Mouse (Mus musculus) B cell, adult 2 months (primary cell): ENCODE results near the gene Scd4.
"Not testable (repeated sequence)": the region's sequence is repeated elsewhere in the genome, so short reads cannot be mapped to it uniquely, and the experiment has no call there.

Experiments used
- DNase-seq, 2 experiments: peaks; one replicate each; pipeline ENCODE4 v3.0.0; 2022

Gene Scd4

DNA sequence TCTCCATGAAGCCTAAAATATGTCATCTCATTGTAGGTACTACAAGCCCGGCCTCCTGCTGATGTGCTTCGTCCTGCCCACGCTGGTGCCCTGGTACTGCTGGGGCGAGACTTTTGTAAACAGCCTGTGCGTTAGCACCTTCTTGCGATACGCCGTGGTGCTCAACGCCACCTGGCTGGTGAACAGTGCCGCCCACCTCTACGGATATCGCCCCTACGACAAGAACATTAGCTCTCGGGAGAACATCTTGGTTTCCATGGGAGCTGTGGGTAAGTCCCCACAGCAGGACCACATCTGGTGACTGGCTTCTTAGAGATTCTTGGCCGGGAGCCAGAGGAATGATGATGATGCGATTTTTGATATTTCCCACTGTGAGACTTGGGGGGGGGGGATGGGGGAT is 31.7 kb upstream of the Scd4 start:
- DNase-seq: no peak

- DNase-seq: no peak
These were observed 31.1 kb upstream of the Scd4 start for GRCm38 (mm10) chr19:44301671-44302305.

DNA sequence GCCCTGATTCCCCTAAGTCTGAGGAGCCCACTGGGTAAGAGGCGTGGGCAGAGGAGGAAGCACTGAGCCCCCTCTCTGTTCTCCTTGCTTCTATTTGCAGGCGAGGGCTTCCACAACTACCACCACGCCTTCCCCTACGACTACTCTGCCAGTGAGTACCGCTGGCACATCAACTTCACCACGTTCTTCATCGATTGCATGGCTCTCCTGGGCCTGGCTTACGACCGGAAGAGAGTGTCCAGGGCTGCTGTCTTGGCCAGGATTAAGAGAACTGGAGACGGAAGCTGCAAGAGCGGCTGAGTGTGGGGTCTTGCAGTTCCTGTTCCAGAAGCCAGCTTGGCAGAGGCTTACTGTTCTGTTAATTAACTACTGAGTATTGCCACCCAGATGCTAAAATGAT is 30.0 kb upstream of the Scd4 start:
- no peak for DNase-seq

DNA sequence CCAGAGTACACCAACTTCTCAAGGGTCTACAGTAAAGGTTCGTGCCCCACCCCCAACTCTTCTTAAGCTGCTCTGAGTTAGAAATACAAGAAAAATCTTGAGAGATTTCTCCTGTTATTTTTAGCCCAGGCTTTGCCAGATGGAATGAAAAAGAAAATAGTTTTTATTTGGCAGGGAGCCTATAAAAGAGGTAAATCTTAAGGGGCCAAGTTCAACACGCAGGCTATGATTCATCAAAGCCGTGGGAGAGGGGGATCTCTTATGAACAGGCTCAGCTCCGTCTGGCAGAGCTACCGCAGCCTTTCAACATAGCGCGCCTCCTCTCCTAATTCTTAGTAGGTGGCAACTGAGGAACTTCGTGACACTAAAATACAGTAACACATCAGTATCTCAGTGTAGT is 29.4 kb upstream of the Scd4 start:
- DNase-seq: no peak

DNA sequence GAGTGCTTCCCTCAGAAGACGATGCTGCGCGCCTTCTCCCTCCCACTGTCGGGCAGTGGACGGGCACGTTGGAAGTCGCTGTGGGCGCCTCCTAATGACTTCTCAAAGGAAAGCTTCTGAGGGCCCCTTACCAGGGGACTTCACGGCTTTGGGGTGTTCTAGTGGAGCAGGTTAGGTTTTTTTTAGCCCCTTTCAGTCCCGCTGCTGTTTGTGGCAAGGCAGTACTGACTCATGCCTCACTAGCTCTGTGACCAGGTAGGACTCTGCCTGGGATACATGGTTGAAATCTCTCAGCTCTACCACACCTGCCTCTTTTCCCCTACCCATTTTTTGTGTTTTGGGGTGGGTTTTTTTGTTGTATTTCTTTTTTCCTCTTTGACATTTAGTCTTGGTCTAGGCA is 28.5 kb upstream of the Scd4 start:
- DNase-seq: no peak

DNA sequence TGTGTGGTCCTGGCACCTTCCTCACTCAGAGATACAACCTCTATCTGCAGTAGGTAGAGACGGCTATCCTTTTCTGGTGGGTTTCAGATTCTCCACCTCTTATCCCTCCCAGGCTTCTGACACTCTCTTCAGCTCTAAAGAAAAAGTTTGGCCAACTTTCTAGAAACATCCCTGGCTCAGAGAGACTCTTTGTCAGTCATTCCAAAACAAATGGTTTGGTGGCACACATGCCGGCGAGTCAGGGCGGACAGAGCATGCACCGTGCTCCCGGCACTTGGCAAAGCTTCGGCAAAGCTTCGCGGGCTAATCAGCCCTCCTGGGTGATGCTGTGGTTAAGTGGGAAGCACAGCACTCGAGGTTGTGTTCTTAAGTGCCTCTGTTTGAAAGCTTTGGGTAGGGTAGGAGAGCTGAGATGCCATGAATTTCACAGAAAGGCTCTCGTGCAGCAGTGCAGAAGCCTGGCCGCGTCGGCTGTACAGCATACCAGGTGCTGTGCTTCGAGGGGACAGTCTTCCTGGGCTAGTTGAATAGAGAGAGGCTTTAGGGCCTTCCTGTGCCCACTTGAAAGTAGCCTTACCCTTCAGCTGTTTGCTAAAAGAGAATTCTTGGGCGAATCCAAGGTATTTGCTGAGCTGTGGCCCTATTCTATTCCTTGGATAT is 27.9 kb upstream of the Scd4 start:
- no peak for DNase-seq

DNA sequence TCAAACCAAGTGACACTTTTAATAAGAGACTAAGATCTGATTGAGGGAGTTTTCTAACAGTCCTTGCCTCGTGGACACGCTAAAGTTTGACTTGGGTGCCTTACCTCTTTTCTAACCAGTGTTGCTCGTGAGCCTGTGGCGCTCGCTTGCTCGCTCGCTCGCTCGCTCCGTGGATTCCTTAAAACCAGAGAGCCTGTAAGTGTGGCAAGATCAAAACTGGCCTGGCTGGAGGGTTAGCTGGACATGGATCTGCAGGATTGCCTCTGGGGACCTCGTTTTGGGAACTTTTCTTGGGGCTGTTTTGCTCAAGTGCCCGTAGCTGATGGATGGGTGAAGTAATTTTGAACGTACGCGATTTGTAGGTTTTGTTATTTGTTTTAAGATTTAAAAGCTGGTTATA is 27.2 kb upstream of the Scd4 start:
- DNase-seq: no peak

DNA sequence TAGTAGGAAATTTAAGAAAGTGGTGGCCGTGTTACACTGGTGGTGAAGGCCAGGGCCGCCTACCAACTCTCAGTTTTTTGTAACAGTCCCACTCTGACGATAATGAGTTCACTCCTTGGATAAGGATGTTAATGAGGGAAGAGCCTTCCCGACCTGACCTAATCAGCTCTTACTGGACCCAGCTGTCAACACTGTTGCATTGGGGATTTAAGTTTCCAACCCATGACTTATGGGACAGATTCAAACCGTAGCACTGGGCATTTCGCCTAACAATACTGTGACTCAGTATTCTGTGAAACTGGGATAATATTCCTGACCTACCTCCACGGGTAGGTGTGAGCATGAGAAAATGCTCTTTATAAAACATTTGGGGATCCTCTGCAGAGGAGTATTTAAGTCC is 26.7 kb upstream of the Scd4 start:
- DNase-seq: no peak

DNA sequence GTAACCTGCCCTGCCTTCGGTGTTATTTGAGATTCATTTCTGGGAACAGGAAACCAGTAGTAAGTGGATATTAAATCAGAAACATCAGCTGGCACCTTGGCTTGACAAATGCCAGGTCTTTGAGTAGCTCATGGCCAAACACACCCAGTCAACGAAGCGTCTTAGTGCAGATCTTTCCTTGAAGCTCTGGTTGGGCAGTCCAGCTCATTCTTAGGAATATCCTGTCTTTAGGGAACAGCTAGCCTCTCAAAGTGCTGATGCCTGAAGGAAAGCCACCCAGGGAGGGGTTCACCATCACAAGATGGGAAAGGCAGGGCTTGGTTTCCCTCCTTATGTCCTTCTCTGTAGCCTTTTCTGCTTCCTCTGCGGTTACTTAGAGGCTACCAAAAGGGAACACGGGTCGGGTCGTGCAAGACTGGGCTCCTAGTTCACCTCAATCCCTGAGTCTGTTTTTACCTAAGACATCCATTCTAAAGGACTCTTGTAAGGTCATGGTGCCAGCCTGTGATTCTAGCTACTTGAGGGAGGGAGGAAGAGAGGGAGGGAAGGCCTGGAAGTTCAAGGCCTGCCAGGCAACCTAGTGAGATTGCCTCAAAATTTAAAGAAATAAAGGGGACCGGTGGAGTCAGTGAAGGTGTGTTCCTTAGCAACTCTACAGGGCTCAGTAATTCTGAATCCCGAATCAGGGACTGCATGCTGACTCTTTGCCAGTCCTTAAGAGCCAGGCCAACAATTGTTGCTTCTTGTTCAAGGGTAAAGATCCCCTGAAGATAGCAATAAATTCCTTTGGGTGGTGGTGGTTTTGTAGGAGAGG is 25.6 kb upstream of the Scd4 start:
- DNase-seq: no peak

- no peak for DNase-seq
These were observed 24.9 kb upstream of the Scd4 start for GRCm38 (mm10) chr19:44307915-44308470.

- no peak for DNase-seq
These were observed 24.2 kb upstream of the Scd4 start for GRCm38 (mm10) chr19:44308611-44309246.

DNA sequence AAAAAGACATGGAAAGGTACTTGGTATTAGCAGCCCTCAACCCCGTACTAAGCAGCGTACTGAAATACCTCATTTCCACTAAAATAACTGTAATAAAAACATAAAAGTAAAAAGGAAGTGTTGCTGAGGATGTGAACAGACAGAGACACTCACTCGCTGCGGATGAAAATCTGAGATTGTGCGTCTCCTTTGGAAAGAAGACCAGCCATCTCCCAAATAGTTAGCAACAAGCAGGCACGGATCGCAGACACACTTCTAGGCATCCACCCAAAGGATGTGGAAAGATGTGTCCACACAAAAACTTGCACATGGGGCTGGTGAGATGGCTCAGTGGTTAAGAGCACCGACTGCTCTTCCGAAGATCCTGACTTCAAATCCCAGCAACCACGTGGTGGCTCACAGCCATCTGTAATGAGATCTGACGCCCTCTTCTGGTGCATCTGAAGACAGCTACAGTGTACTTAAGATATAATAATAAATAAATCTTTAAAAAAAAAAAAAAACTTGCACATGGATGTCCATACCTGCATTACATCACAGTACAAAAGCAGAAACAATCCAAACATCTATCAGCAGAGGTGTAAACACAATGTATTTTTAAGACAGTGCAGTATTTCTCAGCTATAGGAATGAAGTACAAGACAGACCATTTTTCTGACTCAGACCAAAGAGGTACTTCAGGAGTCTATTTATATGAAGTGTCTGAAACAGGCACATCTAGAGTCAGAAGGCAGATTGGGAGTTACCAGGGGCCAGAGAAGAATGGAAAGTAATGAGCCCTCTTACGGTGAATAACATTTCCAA is 23.3 kb upstream of the Scd4 start:
- no peak for DNase-seq

DNA sequence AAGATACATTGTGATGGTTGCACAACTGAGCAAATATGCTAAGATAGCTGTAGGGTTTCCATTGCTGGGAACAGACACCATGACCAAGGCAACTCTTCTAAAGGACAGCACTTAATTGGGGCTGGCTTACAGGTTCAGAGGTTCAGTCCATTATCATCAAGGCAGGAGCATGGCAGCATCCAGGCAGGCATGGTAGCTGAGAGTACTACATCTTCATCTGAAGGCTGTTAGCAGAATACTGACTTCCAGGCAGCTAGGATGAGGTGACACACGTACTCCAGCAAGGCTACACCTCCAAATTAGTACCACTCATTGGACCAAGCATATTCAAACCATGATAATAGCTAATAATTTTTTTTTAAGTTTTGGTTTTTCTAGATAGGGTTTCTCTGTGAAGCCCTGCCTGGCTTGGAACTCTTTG is 22.7 kb upstream of the Scd4 start:
- not testable (repeated sequence) for DNase-seq

GRCm38 (mm10) chr19:44310814-44311213 is 22.1 kb upstream of the Scd4 start:
- DNase-seq: no peak

DNA sequence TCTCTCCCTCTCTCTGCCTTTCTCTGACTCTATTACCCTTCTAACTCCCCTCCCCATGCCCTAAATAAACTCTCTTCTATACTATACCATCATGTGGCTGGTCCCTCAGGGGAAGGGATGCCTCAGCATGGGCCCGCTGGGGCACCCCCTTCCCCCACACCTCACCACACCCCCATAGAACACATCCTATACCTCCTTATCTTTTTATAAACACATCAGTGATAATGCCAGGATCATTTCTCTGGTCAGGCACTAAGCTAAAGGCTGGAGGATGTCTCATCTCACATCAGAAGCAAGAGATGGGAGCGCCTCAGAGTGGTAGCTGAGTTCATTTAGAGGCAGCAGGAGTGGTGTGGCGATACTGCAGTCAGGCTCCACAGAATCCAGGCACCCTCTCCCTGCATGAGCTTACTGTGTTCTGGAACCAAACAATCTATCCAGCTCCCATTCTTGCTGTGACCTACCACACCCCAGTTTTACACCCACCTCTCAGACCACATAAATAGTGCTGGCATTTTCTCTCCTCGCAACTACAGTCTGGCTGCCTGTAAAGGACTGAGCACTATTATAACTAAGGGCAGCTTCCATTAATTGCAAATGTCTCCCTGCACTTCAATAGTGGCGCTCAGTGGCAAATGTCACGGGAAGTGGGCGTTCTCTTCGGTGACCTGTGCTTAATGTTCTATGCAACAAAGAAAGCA is 21.4 kb upstream of the Scd4 start:
- DNase-seq: no peak

- DNase-seq: no peak
These were observed 20.9 kb upstream of the Scd4 start for GRCm38 (mm10) chr19:44312007-44312360.

DNA sequence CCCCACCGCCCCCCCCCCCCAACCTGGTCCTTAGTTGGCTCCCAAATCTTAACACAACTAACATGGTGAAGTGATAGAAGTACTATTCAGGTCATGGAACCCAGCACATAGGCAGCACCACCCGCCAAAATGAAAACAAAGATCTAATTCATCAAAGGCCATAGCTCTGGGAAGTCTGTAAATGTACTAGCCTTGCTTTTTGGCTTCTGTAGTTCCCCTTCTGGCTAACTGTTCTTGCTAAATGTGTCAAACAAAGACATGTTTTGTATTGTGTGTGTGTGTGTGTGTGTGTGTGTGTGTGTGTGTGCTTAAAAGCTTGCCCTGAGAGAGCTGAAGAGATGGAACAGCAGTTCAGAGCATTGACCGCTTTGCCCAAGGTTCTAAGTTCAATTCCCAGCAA is 19.8 kb upstream of the Scd4 start:
- no peak for DNase-seq

GRCm38 (mm10) chr19:44314327-44314759 is 18.5 kb upstream of the Scd4 start:
- DNase-seq: peak; percentile 57 to 66

GRCm38 (mm10) chr19:44314871-44315414 is 17.9 kb upstream of the Scd4 start:
- DNase-seq: peak; percentile 15 to 29

DNA sequence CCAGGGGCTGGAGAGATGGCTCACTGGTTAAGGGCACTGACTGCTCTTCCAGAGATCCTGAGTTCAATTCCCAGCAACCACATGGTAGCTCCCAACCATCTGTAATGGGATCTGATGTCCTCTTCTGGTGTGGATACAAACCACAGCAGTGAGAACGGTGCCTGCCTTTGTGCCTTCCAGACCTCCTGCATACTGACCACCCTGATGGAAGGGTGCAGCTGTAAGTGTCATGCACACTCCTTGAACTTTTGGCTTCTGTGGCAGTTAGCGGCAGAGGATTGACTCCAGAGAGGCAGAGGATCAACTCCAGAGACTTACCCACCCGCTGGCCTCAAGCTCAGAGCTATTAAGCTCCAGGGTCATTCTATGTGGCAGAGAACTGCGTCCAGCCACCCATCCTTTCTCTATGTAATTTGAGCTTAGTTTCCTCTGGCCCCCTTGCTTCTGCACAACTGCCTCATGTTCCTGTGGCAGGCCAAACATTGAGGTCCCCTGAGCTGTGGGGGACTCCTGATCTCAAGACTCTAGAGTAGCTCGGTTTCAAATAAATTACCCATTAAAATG is 16.1 kb upstream of the Scd4 start:
- DNase-seq: no peak

- peak; percentile 25 to 27 for DNase-seq
These were observed 15.5 kb upstream of the Scd4 start for GRCm38 (mm10) chr19:44317391-44317790.
